Mouse (Mus musculus): ENCODE results near the gene Tldc2.

DNA sequence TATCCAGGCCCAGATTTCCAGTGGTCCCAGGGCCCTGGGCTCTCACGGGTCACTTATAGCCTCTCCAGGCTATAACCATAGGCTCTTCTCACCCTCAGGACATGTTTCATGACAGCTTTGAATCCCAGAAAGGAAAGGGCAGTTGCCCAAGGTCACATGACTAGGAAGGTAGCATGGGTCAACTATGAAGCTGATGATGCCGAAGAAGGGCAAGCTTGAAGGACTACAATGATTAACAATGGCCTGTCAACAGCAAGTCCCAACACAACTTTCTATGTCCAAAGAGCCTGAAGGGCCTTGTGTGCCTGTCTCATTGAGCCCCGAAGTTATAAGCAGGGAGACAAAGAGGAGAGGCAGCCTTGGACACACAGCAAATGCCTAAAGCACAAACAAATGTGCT is 29.7 kb upstream of the Tldc2 start:
- no peak for TF ChIP-seq EP300 (IDR thresholded peaks at IDR 0.05; ENCODE audit: low read depth)
- no peak for TF ChIP-seq CTCF (IDR thresholded peaks at IDR 0.05; ENCODE audit: low read depth)
